Mouse (Mus musculus) macrophage (primary cell): ENCODE data around the gene Eif4h. TPM values are rescaled to one million over a fixed set of nuclear protein-coding genes. Genes with fewer than 3 reads are reported as not detected.

Experiments used
- H3K27ac ChIP-seq: fragments of 350-480 bp; formaldehyde crosslinking; 2 replicates; pipeline ENCODE4 v1.9.0; 2021
- H3K36me3 ChIP-seq: fragments of 350-480 bp; formaldehyde crosslinking; 2 replicates; pipeline ENCODE4 v1.9.0; 2021; ENCODE audit errors: inconsistent target
- H3K4me3 ChIP-seq: fragments of 350-480 bp; formaldehyde crosslinking; 2 replicates; pipeline ENCODE4 v1.9.0; 2021; ENCODE audit errors: inconsistent target
- H3K79me2 ChIP-seq: fragments of 350-480 bp; formaldehyde crosslinking; 2 replicates; pipeline ENCODE4 v1.9.0; 2021; ENCODE audit errors: inconsistent target
- WGBS: methylation state at CpG from one replicate; pipeline ENCODE4 v1.1.7; 2026; ENCODE audit warnings: inconsistent platforms; ENCODE audit not compliant: missing documents; 5-methylcytosine and 5-hydroxymethylcytosine counted together
- polyA plus RNA-seq: library from polyadenylated mRNA; stranded (reverse); fragments of 250-400 nt; gene quantifications from 3 replicates; pipeline ENCODE4 v1.2.4, GENCODE M21; 2018; ENCODE audit warnings: inconsistent platforms
- total RNA-seq, 78 experiments: library from RNA; depleted of rRNA; stranded (reverse); fragments of 250-400 nt; gene quantifications; 1 replicate in 9 of 78; 2 replicates in 24 of 78; 3 replicates in 43 of 78; 4 replicates in 2 of 78; pipeline ENCODE4 v1.2.4; 2018; ENCODE audit warnings: inconsistent platforms in 56 of 78

Eif4h gene
- total RNA-seq (2018; cell fraction: chromatin; rRNA removed), result 100 to 1,000 TPM; 156 to 239 (median 217) TPM
- total RNA-seq (2018; cell fraction: cytosol; rRNA removed), result 100 to 1,000 TPM; 134 to 180 (median 160) TPM
- 100 to 1,000 TPM; 156 to 225 (median 183) TPM for total RNA-seq (2018; cell fraction: nucleus; rRNA removed)
- 92.6 to 190 TPM (median 145 TPM) in 3 replicates for polyA plus RNA-seq

GRCm38 (mm10) chr5:134639269-134639682, at the start of gene Eif4h:
TSS of gene Eif4h (minus strand) at chr5:134639490.
- WGBS, result 1% methylated on average over 45 of the region's 52 CpGs
- Histone ChIP-seq H3K36me3 (0 out of 2 replicates have a peak, but pooled peaks cover 4% of the 10 kb centered on the region), H3K27ac (peak within 1 kb of the TSS; percentile 55), H3K79me2 (peaks cover 44% of the 10 kb centered on the region), H3K4me3 (peak within 1 kb of the TSS; percentile 86)

- peak overlapping the region; percentile 26 for H3K4me3 ChIP-seq
- peak overlapping the region; percentile 21; the same call in 1 of the 2 replicates for H3K27ac ChIP-seq
- WGBS, result under 1% methylated on average over 36 of the region's 38 CpGs
- no peaks in the 10 kb centered on the region for H3K79me2 ChIP-seq
- H3K36me3 ChIP-seq, result no peaks in the 10 kb centered on the region
These were observed 49.5 kb upstream of the Eif4h start for GRCm38 (mm10) chr5:134688718-134689284.

GRCm38 (mm10) chr5:134688086-134688717, 48.9 kb upstream of the Eif4h start, which contains the start of gene Limk1:
TSS of gene Limk1 (minus strand) at chr5:134688598.
- WGBS, result 1% methylated on average over 63 of the region's 69 CpGs
- H3K36me3 ChIP-seq, result no peaks in the 10 kb centered on the region
- no peaks in the 10 kb centered on the region for H3K79me2 ChIP-seq
- peak within 1 kb of the TSS; percentile 21; the same call in 1 of the 2 replicates for H3K27ac ChIP-seq
- peak within 1 kb of the TSS; percentile 26 for H3K4me3 ChIP-seq

- 87% methylated on average over 1 of the region's 1 CpGs for WGBS
- no peak overlapping the region for H3K27ac ChIP-seq
- no peak overlapping the region for H3K4me3 ChIP-seq
- H3K79me2 ChIP-seq, result no peaks in the 10 kb centered on the region
- no peaks in the 10 kb centered on the region for H3K36me3 ChIP-seq
These were observed 47.9 kb upstream of the Eif4h start for GRCm38 (mm10) chr5:134687187-134687586.

GRCm38 (mm10) chr5:134686541-134686940, 47.3 kb upstream of the Eif4h start:
- no peaks in the 10 kb centered on the region for H3K36me3 ChIP-seq
- no peaks in the 10 kb centered on the region for H3K79me2 ChIP-seq
- 92% methylated on average over 6 of the region's 6 CpGs for WGBS
- no peak overlapping the region for H3K4me3 ChIP-seq
- H3K27ac ChIP-seq, result no peak overlapping the region

GRCm38 (mm10) chr5:134684398-134684797, 45.1 kb upstream of the Eif4h start:
- no peak overlapping the region for H3K4me3 ChIP-seq
- H3K36me3 ChIP-seq, result no peaks in the 10 kb centered on the region
- H3K79me2 ChIP-seq, result no peaks in the 10 kb centered on the region
- 97% methylated on average over 2 of the region's 2 CpGs for WGBS
- H3K27ac ChIP-seq, result no peak overlapping the region

- Histone ChIP-seq H3K27ac (no peak overlapping the region), H3K79me2 (no peaks in the 10 kb centered on the region), H3K4me3 (no peak overlapping the region), H3K36me3 (no peaks in the 10 kb centered on the region)
- 73% methylated on average over 2 of the region's 2 CpGs for WGBS
These were observed 44.5 kb upstream of the Eif4h start for GRCm38 (mm10) chr5:134683813-134684212.

GRCm38 (mm10) chr5:134680238-134680637, 40.9 kb upstream of the Eif4h start:
- Histone ChIP-seq H3K36me3 (no peaks in the 10 kb centered on the region), H3K79me2 (peaks cover 6% of the 10 kb centered on the region; the same call in 1 of the 2 replicates), H3K4me3 (no peak overlapping the region), H3K27ac (no peak overlapping the region)
- WGBS, result 91% methylated on average over 12 of the region's 12 CpGs

- Histone ChIP-seq H3K79me2 (peaks cover 12% of the 10 kb centered on the region; the same call in 1 of the 2 replicates), H3K27ac (peak overlapping the region; percentile 52; the same call in 1 of the 2 replicates), H3K4me3 (no peak overlapping the region), H3K36me3 (no peaks in the 10 kb centered on the region)
- 91% methylated on average over 8 of the region's 8 CpGs for WGBS
These were observed 39.7 kb upstream of the Eif4h start for GRCm38 (mm10) chr5:134678827-134679546.

- peaks cover 12% of the 10 kb centered on the region; the same call in 1 of the 2 replicates for H3K79me2 ChIP-seq
- H3K27ac ChIP-seq, result peak overlapping the region; percentile 52
These were observed 38.7 kb upstream of the Eif4h start for GRCm38 (mm10) chr5:134678031-134678430.

GRCm38 (mm10) chr5:134677491-134677890, 38.2 kb upstream of the Eif4h start:
- 37% methylated on average over 5 of the region's 5 CpGs for WGBS
- peak overlapping the region; percentile 64 for H3K4me3 ChIP-seq
- peaks cover 12% of the 10 kb centered on the region; the same call in 1 of the 2 replicates for H3K79me2 ChIP-seq
- peak overlapping the region; percentile 52 for H3K27ac ChIP-seq
- peaks cover 6% of the 10 kb centered on the region for H3K36me3 ChIP-seq

More at GRCm38 (mm10) chr5:134678031-134678430, 38.7 kb upstream of the Eif4h start:
- Histone ChIP-seq H3K36me3 (peaks cover under 1% of the 10 kb centered on the region; the same call in 1 of the 2 replicates), H3K4me3 (peak overlapping the region; percentile 64)
- 7% methylated on average over 3 of the region's 3 CpGs for WGBS

- H3K36me3 ChIP-seq, result peaks cover 19% of the 10 kb centered on the region
- WGBS, result 17% methylated on average over 14 of the region's 14 CpGs
- H3K4me3 ChIP-seq, result peak overlapping the region; percentile 34
- H3K79me2 ChIP-seq, result peaks cover 12% of the 10 kb centered on the region; the same call in 1 of the 2 replicates
- peak overlapping the region; percentile 22 for H3K27ac ChIP-seq
These were observed 36.9 kb upstream of the Eif4h start for GRCm38 (mm10) chr5:134675956-134676759.

- peaks cover 12% of the 10 kb centered on the region; the same call in 1 of the 2 replicates for H3K79me2 ChIP-seq
- 84% methylated on average over 5 of the region's 5 CpGs for WGBS
- H3K4me3 ChIP-seq, result no peak overlapping the region
- no peak overlapping the region for H3K27ac ChIP-seq
- peaks cover 25% of the 10 kb centered on the region for H3K36me3 ChIP-seq
These were observed 35.7 kb upstream of the Eif4h start for GRCm38 (mm10) chr5:134674977-134675376.

- no peak overlapping the region for H3K27ac ChIP-seq
- peaks cover 40% of the 10 kb centered on the region for H3K36me3 ChIP-seq
- no peak overlapping the region for H3K4me3 ChIP-seq
- WGBS, result 95% methylated on average over 6 of the region's 6 CpGs
- peaks cover 12% of the 10 kb centered on the region; the same call in 1 of the 2 replicates for H3K79me2 ChIP-seq
These were observed 33.3 kb upstream of the Eif4h start for GRCm38 (mm10) chr5:134672611-134673010.
